Mouse (Mus musculus): Measurements from ENCODE around the gene Gm21972. TPM values are rescaled to one million over a fixed set of nuclear protein-coding genes. Genes with fewer than 3 reads are reported as not detected.

Gm21972 gene
- total and polyA plus RNA-seq, 3 experiments = 0.47 to 78.8 (median 4.4) TPM

DNA sequence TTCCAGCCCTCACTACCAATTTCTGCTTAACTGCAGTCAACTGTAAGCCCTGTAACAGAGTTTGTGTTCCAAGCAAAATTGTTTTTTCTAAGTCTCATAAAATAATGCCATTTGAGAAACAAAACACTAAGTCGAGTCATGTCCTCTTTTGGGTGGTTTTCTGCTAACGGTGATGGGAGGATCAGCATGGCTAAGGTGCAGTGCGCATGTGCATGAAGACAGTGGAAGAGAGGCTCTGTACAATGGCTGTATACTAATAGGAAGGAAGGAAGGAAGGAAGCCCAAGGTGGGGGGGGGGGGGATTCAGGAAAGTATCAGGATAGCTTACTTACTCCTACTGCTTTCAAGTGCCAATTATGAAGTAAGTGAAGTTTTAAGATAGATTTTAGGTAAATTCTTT is 19.3 kb upstream of the Gm21972 start:
- Histone ChIP-seq H3K4me2 (ENCODE audit: insufficient read depth, low read depth, poor library complexity, severe bottlenecking) (no peak overlapping the region), H3K4me1 (ENCODE audit: control insufficient read depth in 1 of 2, insufficient read depth in 2 of 2) (no peaks in the 10 kb centered on the region; a peak in 1 of 4 replicates), H3K27me3 (replicated peaks) (no peaks in the 10 kb centered on the region), H3K79me2 (replicated peaks; ENCODE audit: control insufficient read depth, extremely low read depth, insufficient read depth, poor library complexity, severe bottlenecking) (no peaks in the 10 kb centered on the region), H3K27ac (ENCODE audit: insufficient read depth, low read depth) (no peak overlapping the region), H3K4me3 (replicated peaks in 1 of 3; ENCODE audit: low read depth in 2 of 3, low read length in 2 of 3, poor library complexity in 1 of 3) (no peak overlapping the region), H3K9me3 (replicated peaks; ENCODE audit: low read length) (no peaks in the 10 kb centered on the region), H3K36me3 (replicated peaks in 1 of 2; ENCODE audit: control insufficient read depth in 1 of 2, insufficient read depth in 1 of 2, low read length in 1 of 2) (peaks cover 31 to 70% of the 10 kb centered on the region in 2 experiments), H3K9ac (ENCODE audit: insufficient read depth, low read depth) (no peak overlapping the region)
- no peak for DNase-seq (ENCODE audit: extremely low read depth)
- TF ChIP-seq CHD2 (IDR thresholded peaks at IDR 0.05; ENCODE audit: low read length) (no peak), TCF12 (IDR thresholded peaks at IDR 0.05; ENCODE audit: low read depth, low read length) (no peak), POLR2AphosphoS2 (IDR thresholded peaks at IDR 0.05; ENCODE audit: low read depth, low read length) (no peak), MAX (IDR thresholded peaks at IDR 0.05; ENCODE audit: low read length) (no peak), SIN3A (IDR thresholded peaks at IDR 0.05; ENCODE audit: low read length) (no peak), POLR2A (IDR thresholded peaks at IDR 0.05; ENCODE audit: low read depth, low read length) (no peak)
- in situ Hi-C loops (cut with MboI; ENCODE audit: low pct_ligation_motif_present, low pct_unique_long_range_greater_than_20kb, low sequenced_read_pairs) = no loop called here
- dilution Hi-C loops (cut with MboI; ENCODE audit: extremely low pct_ligation_motif_present, extremely low pct_unique_long_range_greater_than_20kb, low sequenced_read_pairs) = no loop called here

DNA sequence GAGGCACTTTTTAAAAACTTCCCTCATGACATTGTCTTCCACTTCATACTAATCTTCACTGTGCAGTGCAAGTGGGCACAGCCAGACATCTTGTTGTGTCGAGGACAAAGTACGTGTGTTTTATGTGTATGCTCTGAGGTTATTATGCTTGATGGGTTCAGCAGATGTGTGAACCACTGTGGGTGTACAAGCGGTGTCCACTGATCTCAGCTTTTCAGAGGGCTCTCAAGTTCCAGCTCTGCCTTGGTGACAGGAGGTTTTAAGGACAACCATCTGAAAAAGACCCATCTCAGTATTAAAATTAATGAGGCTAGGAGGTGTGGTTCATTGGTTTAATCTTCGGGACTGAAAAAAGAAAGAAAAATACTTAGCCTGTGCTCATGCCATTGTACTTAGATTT is 13.9 kb upstream of the Gm21972 start:
- H3K36me3 ChIP-seq (replicated peaks in 1 of 2; ENCODE audit: control insufficient read depth in 1 of 2, insufficient read depth in 1 of 2, low read length in 1 of 2) = peaks cover 39 to 84% of the 10 kb centered on the region in 2 experiments
- H3K4me1 ChIP-seq (ENCODE audit: control insufficient read depth in 1 of 2, insufficient read depth in 2 of 2) = no peaks in the 10 kb centered on the region
- TF ChIP-seq CHD2 (IDR thresholded peaks at IDR 0.05; ENCODE audit: low read length) = no peak
- no peak for TF ChIP-seq NRF1 (IDR thresholded peaks at IDR 0.05; ENCODE audit: low read depth, low read length)
- TF ChIP-seq RCOR1 (conservative IDR thresholded peaks at IDR 0.05; ENCODE audit: low read depth, low read length) = no peak
- TF ChIP-seq MEF2A (IDR thresholded peaks at IDR 0.05; ENCODE audit: borderline replicate concordance, low read depth, low read length) = no peak
- TF ChIP-seq GABPA (IDR thresholded peaks at IDR 0.05; ENCODE audit: insufficient replicate concordance, low read depth, low read length) = no peak
- TF ChIP-seq PAX5 (IDR thresholded peaks at IDR 0.05; ENCODE audit: low read length) = no peak
- TF ChIP-seq ZKSCAN1 (IDR thresholded peaks at IDR 0.05; ENCODE audit: borderline replicate concordance, low read depth, low read length) = no peak
- TF ChIP-seq MAX (IDR thresholded peaks at IDR 0.05; ENCODE audit: low read length) = no peak
- TF ChIP-seq RAD21 (IDR thresholded peaks at IDR 0.05; ENCODE audit: low read depth, low read length) = no peak
- no peak for TF ChIP-seq MAFK (IDR thresholded peaks at IDR 0.05; ENCODE audit: insufficient replicate concordance, low read length)
- TF ChIP-seq E2F4 (IDR thresholded peaks at IDR 0.05; ENCODE audit: insufficient replicate concordance, low read depth, low read length) = no peak
- TF ChIP-seq NELFE (IDR thresholded peaks at IDR 0.05; ENCODE audit: low read depth, low read length) = no peak
- no peak overlapping the region for H3K4me2 ChIP-seq (ENCODE audit: insufficient read depth, low read depth, poor library complexity, severe bottlenecking)
- no peak overlapping the region for H3K27ac ChIP-seq (ENCODE audit: insufficient read depth, low read depth)
- in situ Hi-C loops (cut with MboI; ENCODE audit: low pct_ligation_motif_present, low pct_unique_long_range_greater_than_20kb, low sequenced_read_pairs) (no loop called here), dilution Hi-C loops (cut with MboI; ENCODE audit: extremely low pct_ligation_motif_present, extremely low pct_unique_long_range_greater_than_20kb, low sequenced_read_pairs) (no loop called here)
- H3K9ac ChIP-seq (ENCODE audit: insufficient read depth, low read depth) = no peak overlapping the region
- no peaks in the 10 kb centered on the region for H3K9me3 ChIP-seq (replicated peaks; ENCODE audit: low read length)
- H3K27me3 ChIP-seq (replicated peaks) = no peaks in the 10 kb centered on the region
- no peak for DNase-seq (ENCODE audit: extremely low read depth)
- H3K79me2 ChIP-seq (replicated peaks; ENCODE audit: control insufficient read depth, extremely low read depth, insufficient read depth, poor library complexity, severe bottlenecking) = no peaks in the 10 kb centered on the region
- no peak overlapping the region for H3K4me3 ChIP-seq (replicated peaks in 1 of 3; ENCODE audit: low read depth in 2 of 3, low read length in 2 of 3, poor library complexity in 1 of 3)

Data from CH12.LX (cell line).